Mouse (Mus musculus) thymus, postnatal 0 days (tissue): ENCODE results near the gene Nuak1. TPM values are rescaled to one million over a fixed set of nuclear protein-coding genes. Genes with fewer than 3 reads are reported as not detected.

Source experiments
- DNase-seq: peaks from one replicate; pipeline ENCODE4 v3.0.0-alpha.2; 2015; ENCODE audit warnings: low spot score
- polyA plus RNA-seq: library from polyadenylated mRNA; unstranded; fragments of >200 nt; fragmentation: Nextera tagmentation; extraction: Ambion mirVana; gene quantifications from 2 replicates; pipeline ENCODE4 v1.2.1, GENCODE M21; 2015

The Nuak1 gene
- polyA plus RNA-seq, 1 experiment from 2014 or later: 0.73 TPM

GRCm38 (mm10) chr10:84382900-84383883 lies 57.2 kb downstream of the Nuak1 start:
- DNase-seq: no peak

GRCm38 (mm10) chr10:84381276-84381798 lies 59.1 kb downstream of the Nuak1 start:
- no peak for DNase-seq

GRCm38 (mm10) chr10:84379366-84379765 lies 61.0 kb downstream of the Nuak1 start:
- DNase-seq: no peak

- DNase-seq: no peak
These were observed 62.4 kb downstream of the Nuak1 start for GRCm38 (mm10) chr10:84377956-84378355.

GRCm38 (mm10) chr10:84376346-84376745 lies 64.1 kb downstream of the Nuak1 start:
- DNase-seq: no peak

- DNase-seq: no peak
These were observed 65.4 kb downstream of the Nuak1 start for GRCm38 (mm10) chr10:84374996-84375395.

- DNase-seq: no peak
These were observed 66.9 kb downstream of the Nuak1 start for GRCm38 (mm10) chr10:84373476-84373875.

- no peak for DNase-seq
These were observed 68.0 kb downstream of the Nuak1 start for GRCm38 (mm10) chr10:84372161-84373095.

GRCm38 (mm10) chr10:84371681-84372160 lies 68.7 kb downstream of the Nuak1 start:
- DNase-seq: no peak

GRCm38 (mm10) chr10:84371230-84371629 lies 69.2 kb downstream of the Nuak1 start:
- no peak for DNase-seq

- DNase-seq: no peak
These were observed 70.6 kb downstream of the Nuak1 start for GRCm38 (mm10) chr10:84369646-84370314.

GRCm38 (mm10) chr10:84368185-84368584 lies 72.2 kb downstream of the Nuak1 start:
- no peak for DNase-seq

- no peak for DNase-seq
These were observed 75.1 kb downstream of the Nuak1 start for GRCm38 (mm10) chr10:84365166-84365865.

GRCm38 (mm10) chr10:84363833-84364232 lies 76.6 kb downstream of the Nuak1 start:
- DNase-seq: no peak

GRCm38 (mm10) chr10:84360953-84361352 lies 79.4 kb downstream of the Nuak1 start:
- no peak for DNase-seq

GRCm38 (mm10) chr10:84360391-84360790 lies 80.0 kb downstream of the Nuak1 start:
- no peak for DNase-seq

- no peak for DNase-seq
These were observed 81.7 kb downstream of the Nuak1 start for GRCm38 (mm10) chr10:84358738-84359120.

- no peak for DNase-seq
These were observed 82.2 kb downstream of the Nuak1 start for GRCm38 (mm10) chr10:84357997-84358737.

- DNase-seq: no peak
These were observed 82.8 kb downstream of the Nuak1 start for GRCm38 (mm10) chr10:84357593-84357992.
